ENCODE assay signal across 19 mouse cellular contexts in the genomic region with DNA sequence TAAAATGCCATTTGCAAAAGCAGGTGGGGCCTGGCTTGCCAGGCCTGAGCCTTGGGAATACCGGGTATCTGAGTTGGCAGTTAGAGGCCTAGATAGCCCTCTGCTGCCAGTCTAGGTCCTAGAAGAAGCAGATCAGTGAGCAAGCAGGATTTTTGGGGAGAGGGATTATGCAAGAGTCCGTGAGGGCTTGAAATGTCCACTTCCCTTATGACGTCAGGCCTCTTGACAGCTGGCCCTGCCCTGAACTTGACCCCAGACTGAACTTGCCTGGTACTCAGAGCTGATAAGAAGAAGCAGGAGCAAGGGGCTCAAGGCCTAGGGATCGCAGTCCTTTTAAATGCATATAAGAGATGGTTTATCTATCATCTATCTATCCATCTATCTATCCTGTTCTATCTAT. TPM values are rescaled to one million over a fixed set of nuclear protein-coding genes. Genes with fewer than 3 reads are reported as not detected.
DNase-seq lines count a peak whose midpoint lies in the region; ATAC-seq lines count a peak whose summit lies in the region.
"Had no signal": no experiment of that assay in that cellular context is flagged by ENCODE, and none has a peak within 500 bp of the region (broad histone marks: within the 10 kb centered on the region; RNA-seq: fewer than 3 reads in every experiment).

No protein-coding gene starts in this region.

- peaks cover 29% of the 10 kb centered on the region for H3K36me3 ChIP-seq in neural tube, embryonic 15.5 days

- H3K9ac ChIP-seq in neural tube, embryonic 15.5 days (replicated peaks), result no peak overlapping the region
- H3K9ac ChIP-seq: limb, embryonic 12.5 days; lung, embryonic 15.5 days had no signal

- H3K4me2 ChIP-seq in neural tube, embryonic 15.5 days, result no peak overlapping the region
- H3K4me2 ChIP-seq: limb, embryonic 12.5 days; lung, embryonic 15.5 days had no signal

- intact Hi-C loops in heart, postnatal 25 days (cut with DNase I), result loop anchor here (5.0 kb wide), 1 partner anchor 171 kb away; no protein-coding TSS in a partner anchor

- no peaks in the 10 kb centered on the region for H3K9me3 ChIP-seq in neural tube, embryonic 15.5 days (replicated peaks)
- H3K9me3 ChIP-seq: embryonic facial prominence, embryonic 10.5 days; limb, embryonic 12.5 days; lung, embryonic 15.5 days had no signal

- H3K27ac ChIP-seq in neural tube, embryonic 15.5 days (replicated peaks), result no peak overlapping the region
- H3K27ac ChIP-seq: embryonic facial prominence, embryonic 10.5 days; lung, embryonic 15.5 days; stomach, postnatal 0 days had no signal

- WGBS in neural tube, embryonic 15.5 days, result 83% methylated on average over 4 of the region's 4 CpGs

- peak; percentile 13 for DNase-seq in heart, adult 8-10 months (ENCODE audit: low spot score)
- DNase-seq in heart, postnatal 25 days (ENCODE audit: low spot score), result no peak
- peak; percentile 60 for DNase-seq in MN1 (ENCODE audit: low spot score)
- DNase-seq in c-Kit-positive CD71-negative TER-119-negative erythroid progenitor cells, embryonic 14.5 days (ENCODE audit: low read depth), result peak; percentile 18
- peak; percentile 62 to 65 for DNase-seq in lung, postnatal 4 days
- no peak for DNase-seq in retina, embryonic 14.5 days (ENCODE audit: low spot score)
- DNase-seq in layer of hippocampus, adult 9-10 months (ENCODE audit: low spot score), result no peak
- DNase-seq: cerebellum, adult 11-12 months; kidney, postnatal 14 days; layer of hippocampus, postnatal 36 days had no signal

- no peak overlapping the region for H3K4me3 ChIP-seq in neural tube, embryonic 15.5 days (replicated peaks)
- H3K4me3 ChIP-seq: embryonic facial prominence, embryonic 10.5 days; limb, embryonic 12.5 days; lung, embryonic 15.5 days had no signal

- ATAC-seq in neural tube, embryonic 15.5 days (ENCODE audit: low FRiP score), result no peak
- ATAC-seq: Patski had no signal

- peaks cover 13% of the 10 kb centered on the region for H3K4me1 ChIP-seq in neural tube, embryonic 15.5 days
- H3K4me1 ChIP-seq: limb, embryonic 12.5 days; lung, embryonic 15.5 days had no signal

- H3K27me3 ChIP-seq in neural tube, embryonic 15.5 days (replicated peaks), result no peaks in the 10 kb centered on the region
- H3K27me3 ChIP-seq: CH12.LX; limb, embryonic 12.5 days; lung, embryonic 15.5 days; Patski had no signal

RNA-seq across cellular contexts. Expression of gene Rnf8, which starts 13.2 kb away (rescaled TPM):
- 10 to 100 TPM; 16.1 to 20.7 (median 18.9) TPM for total RNA-seq in heart, adult 8-10 months (2022)
- 10 to 100 TPM; 20.0 to 21.2 TPM for total RNA-seq in heart, postnatal 25 days (2021)
- polyA plus RNA-seq in neural tube, embryonic 15.5 days (2015; fragmentation: Nextera tagmentation; extraction: Ambion mirVana), result 78.0 and 78.6 TPM in 2 replicates

RNA-seq across cellular contexts. Expression of gene Gm28043, which starts 13.3 kb away (rescaled TPM):
- total RNA-seq in heart, adult 8-10 months (2022), result 1 to 10 TPM in 2 of 4 experiments, under 1 TPM in 2; 0.78 to 1.3 (median 0.91) TPM
- 1 to 10 TPM in 1 of 2 experiments, under 1 TPM in 1; 0.68 to 1.2 TPM for total RNA-seq in heart, postnatal 25 days (2021)
- polyA plus RNA-seq in neural tube, embryonic 15.5 days (2015; fragmentation: Nextera tagmentation; extraction: Ambion mirVana), result 1.7 and 2.4 TPM in 2 replicates

RNA-seq across cellular contexts. Expression of gene Tmem217, which starts 49.2 kb away (rescaled TPM):
- not detected for total RNA-seq in heart, adult 8-10 months (2022)
- not detected for total RNA-seq in heart, postnatal 25 days (2021)
- 1.2 and 1.5 TPM in 2 replicates for polyA plus RNA-seq in neural tube, embryonic 15.5 days (2015; fragmentation: Nextera tagmentation; extraction: Ambion mirVana)
- total RNA-seq: layer of hippocampus, postnatal 36 days had no signal

RNA-seq across cellular contexts. Expression of gene Tbc1d22b, which starts 51.8 kb away (rescaled TPM):
- 10 to 100 TPM; 11.3 to 13.5 (median 11.9) TPM for total RNA-seq in heart, adult 8-10 months (2022)
- 10 to 100 TPM; 12.7 to 13.3 TPM for total RNA-seq in heart, postnatal 25 days (2021)
- polyA plus RNA-seq in neural tube, embryonic 15.5 days (2015; fragmentation: Nextera tagmentation; extraction: Ambion mirVana), result 25.7 and 29.4 TPM in 2 replicates

RNA-seq across cellular contexts. Expression of gene Gm17657, which starts 52.0 kb away (rescaled TPM):
- total RNA-seq in heart, adult 8-10 months (2022), result not detected
- total RNA-seq in heart, postnatal 25 days (2021), result not detected
- polyA plus RNA-seq in neural tube, embryonic 15.5 days (2015; fragmentation: Nextera tagmentation; extraction: Ambion mirVana), result not detected in 2 replicates
- total RNA-seq: layer of hippocampus, postnatal 36 days had no signal
- polyA plus RNA-seq: embryonic facial prominence, embryonic 10.5 days; heart, postnatal 0 days; intestine, embryonic 14.5 days; limb, embryonic 12.5 days; lung, embryonic 15.5 days; Patski; stomach, postnatal 0 days had no signal

Comparison
In these comparisons a context has a peak if more than half of its experiments do, and no peak if none do; other contexts are left out.
1. DNase-seq: peak in heart, adult 8-10 months (single experiment), MN1 (single experiment), c-Kit-positive CD71-negative TER-119-negative erythroid progenitor cells, embryonic 14.5 days (single experiment) and lung, postnatal 4 days (2 of 2); none in heart, postnatal 25 days (single experiment), retina, embryonic 14.5 days (single experiment) and layer of hippocampus, adult 9-10 months (single experiment).